Mouse (Mus musculus) spleen, adult 10 weeks (tissue): ENCODE measurements around the gene Anks6. TPM values are rescaled to one million over a fixed set of nuclear protein-coding genes. Genes with fewer than 3 reads are reported as not detected.

Experiments used
- polyA plus RNA-seq: library from polyadenylated mRNA; stranded (reverse); fragments of 350-450 nt; fragmentation: Illumina TruSeq; extraction: RNeasy Lipid Tissue Mini Kit (QIAGEN cat#74804); gene quantifications from one replicate; pipeline ENCODE4 v1.2.3, GENCODE M21; 2015; ENCODE audit warnings: low replicate concordance; ENCODE audit not compliant: insufficient read depth

Anks6 gene
- polyA plus RNA-seq, result 0.36 TPM

DNA sequence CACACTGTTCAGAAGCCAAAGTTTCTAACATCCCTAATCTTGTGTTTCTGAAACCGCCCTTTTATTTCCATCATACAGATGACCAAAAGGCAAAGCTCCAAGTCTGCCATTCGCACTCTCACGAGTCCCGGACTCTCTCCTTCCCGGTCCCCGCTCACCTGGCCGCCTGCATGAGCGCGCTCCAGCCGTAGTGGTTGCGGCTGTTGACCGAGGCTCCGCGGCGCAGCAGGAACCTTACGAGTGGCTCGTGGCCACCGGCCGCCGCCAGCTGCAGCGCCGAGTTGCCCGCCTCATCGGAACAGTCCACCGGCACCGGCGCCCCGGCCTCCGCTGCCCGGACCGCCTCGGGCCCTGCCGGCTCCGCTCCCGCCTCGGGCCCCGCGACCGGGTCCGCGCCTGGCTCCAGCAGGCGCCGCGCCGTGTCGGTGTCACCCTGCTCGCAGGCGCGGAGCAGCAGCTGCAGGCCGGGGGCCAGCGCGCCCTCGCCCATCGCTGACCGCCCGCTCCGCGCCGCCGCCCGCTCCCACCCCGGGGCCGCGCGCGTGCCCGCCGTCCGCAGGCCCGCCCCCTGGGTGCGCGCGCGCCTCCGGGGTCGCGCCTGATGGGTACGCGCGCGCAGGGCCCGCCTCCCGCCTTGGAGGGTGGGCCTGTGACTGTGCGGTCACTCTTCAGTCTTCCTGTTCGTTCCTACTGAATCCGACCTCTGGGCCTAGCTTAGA, at the start of gene Anks6:
Gene Anks6 (minus strand): TSS at position 637 of the 719 bp plus-strand sequence.

DNA sequence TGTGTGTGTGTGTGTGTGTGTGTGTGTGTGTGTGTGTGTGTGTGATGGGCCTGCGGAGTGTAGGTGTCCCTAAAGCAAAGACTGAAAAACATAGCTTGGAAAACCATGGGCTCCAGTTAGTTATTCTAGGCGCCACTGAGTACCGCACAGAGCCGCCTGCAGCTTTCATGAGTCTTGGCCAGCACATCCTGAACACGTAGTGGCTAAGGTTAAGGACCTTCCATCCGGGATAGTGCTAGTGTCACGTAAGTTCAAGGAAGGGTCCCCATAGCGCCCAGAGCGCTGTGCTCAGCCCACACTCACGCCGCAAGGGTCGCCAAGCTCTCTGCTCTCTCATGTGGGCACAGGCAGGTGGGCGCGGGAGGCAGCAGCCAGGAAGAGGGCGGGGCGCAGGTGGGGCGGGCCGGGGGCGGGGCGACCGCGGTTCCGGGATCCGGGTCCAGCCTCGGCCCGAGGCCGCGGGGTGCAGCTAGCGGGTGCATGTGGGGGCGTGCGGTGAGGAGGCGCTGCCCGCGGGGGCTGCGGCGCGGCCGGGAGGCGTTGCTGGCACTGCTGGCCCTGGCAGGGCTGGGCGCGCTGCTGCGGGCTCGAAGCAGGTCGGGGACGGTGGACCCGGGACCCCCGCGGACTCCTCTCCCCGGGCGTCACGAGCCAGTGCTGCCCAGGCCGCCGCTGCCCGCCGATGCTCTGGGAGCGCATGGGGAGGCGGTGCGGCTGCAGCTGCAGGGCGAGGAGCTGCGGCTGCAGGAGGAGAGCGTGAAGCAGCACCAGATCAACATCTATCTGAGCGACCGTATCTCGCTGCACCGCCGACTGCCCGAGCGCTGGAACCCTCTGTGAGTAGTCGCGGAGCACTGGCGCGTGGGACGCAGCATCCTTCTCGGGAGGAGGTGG, 34.5 kb upstream of the Anks6 start, which contains the start of gene Galnt12:
Gene Galnt12 (plus strand): TSS at position 417 of the 894 bp plus-strand sequence.

DNA sequence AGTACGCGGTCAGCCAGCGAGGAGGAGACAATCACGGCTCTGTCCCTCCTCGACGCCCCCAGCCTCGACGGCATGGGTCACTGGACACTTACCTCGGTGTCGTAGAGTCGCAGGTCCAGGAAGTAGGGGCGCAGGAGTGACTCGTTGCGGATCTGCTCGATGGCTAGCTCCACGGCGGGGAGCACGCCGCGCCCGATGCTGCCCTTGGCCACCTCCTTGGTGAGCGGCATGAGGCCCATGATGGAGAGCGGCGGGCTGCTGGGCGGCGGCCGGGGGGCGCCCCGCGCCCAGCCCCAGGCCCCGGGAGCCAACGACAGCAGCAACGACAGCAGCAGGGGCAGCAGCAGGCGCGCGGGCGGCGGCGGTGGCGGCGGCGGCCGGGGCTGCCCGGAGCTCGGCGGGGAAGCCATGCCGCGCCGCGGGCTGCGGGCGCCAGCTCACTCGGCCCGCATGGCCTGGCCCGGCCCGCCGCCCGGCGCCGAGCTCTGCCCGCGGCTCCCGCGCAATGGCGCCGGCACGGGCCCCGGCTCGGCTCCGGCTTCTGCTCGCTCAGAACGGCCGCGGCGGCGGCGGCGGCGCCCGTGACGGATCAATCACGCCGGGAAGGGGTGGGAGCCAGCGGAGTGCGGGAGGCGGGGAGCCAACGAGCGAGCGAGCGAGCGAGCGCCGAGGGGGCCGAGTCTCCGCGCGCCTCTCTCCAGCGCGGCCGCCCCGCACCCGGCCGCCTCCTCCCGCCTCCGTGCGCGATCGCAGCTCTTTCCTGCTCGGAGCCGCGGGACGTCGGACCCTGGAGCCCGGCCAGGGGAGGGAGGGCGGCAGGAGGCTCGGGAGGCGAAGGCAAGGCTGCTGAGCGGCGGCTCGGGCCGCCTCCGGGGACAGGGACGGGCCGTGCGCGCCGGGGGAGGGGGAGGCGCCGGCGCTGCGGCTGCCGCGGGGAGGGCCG, 65.9 kb downstream of the Anks6 start, which contains the start of gene Gabbr2:
Gene Gabbr2 (minus strand): TSS at position 858 of the 943 bp plus-strand sequence.

Other genes with a start within 250 kb of the Anks6 start
- not detected for gene Gabbr2, start 65.6 kb downstream of the Anks6 start, polyA plus RNA-seq
- gene Galnt12, start 34.5 kb upstream of the Anks6 start, polyA plus RNA-seq, result 15.0 TPM
- gene Col15a1, start 150.7 kb upstream of the Anks6 start, polyA plus RNA-seq, result 6.7 TPM